Mouse (Mus musculus): ENCODE data around the gene Taok2. TPM values are rescaled to one million over a fixed set of nuclear protein-coding genes. Genes with fewer than 3 reads are reported as not detected.

The Taok2 gene
- polyA plus RNA-seq, 1 experiment from 2014 or later, result 13.9 TPM

- H3K9me3 ChIP-seq (ENCODE audit: control insufficient read depth, low read length), result no peaks in the 10 kb centered on the region
- DNase-seq (ENCODE audit: low spot score) (no peak), ATAC-seq (ENCODE audit: low FRiP score, low TSS enrichment) (no peak)
- H3K27ac ChIP-seq (replicated peaks), result no peak overlapping the region
- no peaks in the 10 kb centered on the region for H3K4me1 ChIP-seq (replicated peaks; ENCODE audit: control insufficient read depth, insufficient read depth)
- no peak overlapping the region for H3K4me2 ChIP-seq (replicated peaks; ENCODE audit: low read depth)
- no peaks in the 10 kb centered on the region for H3K36me3 ChIP-seq (ENCODE audit: control insufficient read depth, insufficient read depth, low read length)
- TF ChIP-seq CTCF (IDR thresholded peaks at IDR 0.05; ENCODE audit: low read depth), result peak; percentile 65
- TF ChIP-seq EP300 (optimal IDR thresholded peaks at IDR 0.05), result no peak
- no peak overlapping the region for H3K4me3 ChIP-seq (ENCODE audit: low read depth, low read length)
- H3K9ac ChIP-seq (ENCODE audit: low read length), result no peak overlapping the region; the same call in 1 of the 2 replicates
- WGBS, result 53% methylated on average over 7 of the region's 7 CpGs
- H3K27me3 ChIP-seq (ENCODE audit: control insufficient read depth, insufficient read depth, low read length), result no peaks in the 10 kb centered on the region
Observed at GRCm38 (mm10) chr7:126888852-126889251, 4.3 kb upstream of the Taok2 start.

GRCm38 (mm10) chr7:126887281-126887680 lies 2.8 kb upstream of the Taok2 start:
- TF ChIP-seq CTCF (IDR thresholded peaks at IDR 0.05; ENCODE audit: low read depth) (no peak), EP300 (optimal IDR thresholded peaks at IDR 0.05) (no peak)
- DNase-seq (ENCODE audit: low spot score) (no peak), ATAC-seq (ENCODE audit: low FRiP score, low TSS enrichment) (no peak)

GRCm38 (mm10) chr7:126883731-126884181 lies 747 bp downstream of the Taok2 start:
- under 1% methylated on average over 14 of the region's 15 CpGs for WGBS
- H3K27me3 ChIP-seq (ENCODE audit: control insufficient read depth, insufficient read depth, low read length), result no peaks in the 10 kb centered on the region
- H3K4me1 ChIP-seq (replicated peaks; ENCODE audit: control insufficient read depth, insufficient read depth), result 0 out of 2 replicates have a peak, but pooled peaks cover 4% of the 10 kb centered on the region
- peaks cover 12% of the 10 kb centered on the region for H3K36me3 ChIP-seq (ENCODE audit: control insufficient read depth, insufficient read depth, low read length)
- no peaks in the 10 kb centered on the region for H3K9me3 ChIP-seq (ENCODE audit: control insufficient read depth, low read length)
- TF ChIP-seq CTCF (IDR thresholded peaks at IDR 0.05; ENCODE audit: low read depth) (no peak), EP300 (optimal IDR thresholded peaks at IDR 0.05) (no peak)
- H3K4me2 ChIP-seq (replicated peaks; ENCODE audit: low read depth), result peak overlapping the region; percentile 100
- H3K27ac ChIP-seq (replicated peaks), result peak overlapping the region; percentile 95
- peak overlapping the region; percentile 92 for H3K9ac ChIP-seq (ENCODE audit: low read length)
- DNase-seq (ENCODE audit: low spot score) (peak; percentile 36), ATAC-seq (ENCODE audit: low FRiP score, low TSS enrichment) (no peak)
- peak overlapping the region; percentile 87 for H3K4me3 ChIP-seq (ENCODE audit: low read depth, low read length)

More at GRCm38 (mm10) chr7:126887281-126887680, 2.8 kb upstream of the Taok2 start:
- no peaks in the 10 kb centered on the region for H3K9me3 ChIP-seq (ENCODE audit: control insufficient read depth, low read length)
- H3K36me3 ChIP-seq (ENCODE audit: control insufficient read depth, insufficient read depth, low read length), result no peaks in the 10 kb centered on the region
- H3K27ac ChIP-seq (replicated peaks), result no peak overlapping the region
- 0 out of 2 replicates have a peak, but pooled peaks cover 4% of the 10 kb centered on the region for H3K4me1 ChIP-seq (replicated peaks; ENCODE audit: control insufficient read depth, insufficient read depth)
- H3K4me2 ChIP-seq (replicated peaks; ENCODE audit: low read depth), result no peak overlapping the region
- H3K4me3 ChIP-seq (ENCODE audit: low read depth, low read length), result no peak overlapping the region
- WGBS, result 61% methylated on average over 5 of the region's 5 CpGs
- H3K9ac ChIP-seq (ENCODE audit: low read length), result no peak overlapping the region; the same call in 1 of the 2 replicates
- no peaks in the 10 kb centered on the region for H3K27me3 ChIP-seq (ENCODE audit: control insufficient read depth, insufficient read depth, low read length)

GRCm38 (mm10) chr7:126881040-126881439 lies 3.5 kb downstream of the Taok2 start:
- H3K4me1 ChIP-seq (replicated peaks; ENCODE audit: control insufficient read depth, insufficient read depth), result 0 out of 2 replicates have a peak, but pooled peaks cover 4% of the 10 kb centered on the region
- WGBS, result 64% methylated on average over 6 of the region's 6 CpGs
- DNase-seq (ENCODE audit: low spot score), result no peak
- no peak for ATAC-seq (ENCODE audit: low FRiP score, low TSS enrichment)
- H3K27ac ChIP-seq (replicated peaks), result 0 out of 2 replicates have a peak overlapping the region, but pooled peaks have one; percentile 2
- TF ChIP-seq EP300 (optimal IDR thresholded peaks at IDR 0.05) (no peak), CTCF (IDR thresholded peaks at IDR 0.05; ENCODE audit: low read depth) (no peak)
- H3K36me3 ChIP-seq (ENCODE audit: control insufficient read depth, insufficient read depth, low read length), result peaks cover 35% of the 10 kb centered on the region
- H3K4me3 ChIP-seq (ENCODE audit: low read depth, low read length), result no peak overlapping the region
- H3K9ac ChIP-seq (ENCODE audit: low read length), result no peak overlapping the region
- H3K4me2 ChIP-seq (replicated peaks; ENCODE audit: low read depth), result no peak overlapping the region; the same call in 1 of the 2 replicates
- no peaks in the 10 kb centered on the region for H3K27me3 ChIP-seq (ENCODE audit: control insufficient read depth, insufficient read depth, low read length)
- no peaks in the 10 kb centered on the region for H3K9me3 ChIP-seq (ENCODE audit: control insufficient read depth, low read length)

GRCm38 (mm10) chr7:126877239-126877638 lies 7.3 kb downstream of the Taok2 start:
- H3K9ac ChIP-seq (ENCODE audit: low read length), result no peak overlapping the region
- no peak overlapping the region for H3K4me3 ChIP-seq (ENCODE audit: low read depth, low read length)
- 94% methylated on average over 1 of the region's 1 CpGs for WGBS
- TF ChIP-seq EP300 (optimal IDR thresholded peaks at IDR 0.05), result no peak
- no peak for TF ChIP-seq CTCF (IDR thresholded peaks at IDR 0.05; ENCODE audit: low read depth)
- no peaks in the 10 kb centered on the region for H3K9me3 ChIP-seq (ENCODE audit: control insufficient read depth, low read length)
- H3K4me1 ChIP-seq (replicated peaks; ENCODE audit: control insufficient read depth, insufficient read depth), result no peaks in the 10 kb centered on the region
- DNase-seq (ENCODE audit: low spot score) (no peak), ATAC-seq (ENCODE audit: low FRiP score, low TSS enrichment) (no peak)
- peaks cover 57% of the 10 kb centered on the region for H3K36me3 ChIP-seq (ENCODE audit: control insufficient read depth, insufficient read depth, low read length)
- H3K27ac ChIP-seq (replicated peaks), result no peak overlapping the region
- no peak overlapping the region for H3K4me2 ChIP-seq (replicated peaks; ENCODE audit: low read depth)
- no peaks in the 10 kb centered on the region for H3K27me3 ChIP-seq (ENCODE audit: control insufficient read depth, insufficient read depth, low read length)

GRCm38 (mm10) chr7:126870520-126870891 lies 14.0 kb downstream of the Taok2 start:
- no peaks in the 10 kb centered on the region for H3K9me3 ChIP-seq (ENCODE audit: control insufficient read depth, low read length)
- 81% methylated on average over 2 of the region's 2 CpGs for WGBS
- TF ChIP-seq EP300 (optimal IDR thresholded peaks at IDR 0.05) (no peak), CTCF (IDR thresholded peaks at IDR 0.05; ENCODE audit: low read depth) (no peak)
- ATAC-seq (ENCODE audit: low FRiP score, low TSS enrichment) (0 out of 2 replicates have a peak, but pooled peaks have one; percentile 20), DNase-seq (ENCODE audit: low spot score) (no peak)
- no peak overlapping the region for H3K4me2 ChIP-seq (replicated peaks; ENCODE audit: low read depth)
- no peaks in the 10 kb centered on the region for H3K4me1 ChIP-seq (replicated peaks; ENCODE audit: control insufficient read depth, insufficient read depth)
- H3K4me3 ChIP-seq (ENCODE audit: low read depth, low read length), result no peak overlapping the region
- no peak overlapping the region for H3K9ac ChIP-seq (ENCODE audit: low read length)
- H3K36me3 ChIP-seq (ENCODE audit: control insufficient read depth, insufficient read depth, low read length), result peaks cover 58% of the 10 kb centered on the region
- H3K27ac ChIP-seq (replicated peaks), result no peak overlapping the region
- no peaks in the 10 kb centered on the region for H3K27me3 ChIP-seq (ENCODE audit: control insufficient read depth, insufficient read depth, low read length)
